Mouse (Mus musculus): ENCODE results near the gene Slc6a17. TPM values are rescaled to one million over a fixed set of nuclear protein-coding genes. Genes with fewer than 3 reads are reported as not detected.

Gene Slc6a17
- total RNA-seq, 2 experiments from 2014 or later, result 2.5 to 3.7 TPM

- DNase-seq, result peak; percentile 83
These were observed 51.2 kb downstream of the Slc6a17 start for GRCm38 (mm10) chr3:107466577-107466976.

GRCm38 (mm10) chr3:107462160-107462559, 55.7 kb downstream of the Slc6a17 start:
- peak; percentile 89 for DNase-seq

GRCm38 (mm10) chr3:107459773-107460431, 57.9 kb downstream of the Slc6a17 start:
- peak; percentile 41 for DNase-seq

DNA sequence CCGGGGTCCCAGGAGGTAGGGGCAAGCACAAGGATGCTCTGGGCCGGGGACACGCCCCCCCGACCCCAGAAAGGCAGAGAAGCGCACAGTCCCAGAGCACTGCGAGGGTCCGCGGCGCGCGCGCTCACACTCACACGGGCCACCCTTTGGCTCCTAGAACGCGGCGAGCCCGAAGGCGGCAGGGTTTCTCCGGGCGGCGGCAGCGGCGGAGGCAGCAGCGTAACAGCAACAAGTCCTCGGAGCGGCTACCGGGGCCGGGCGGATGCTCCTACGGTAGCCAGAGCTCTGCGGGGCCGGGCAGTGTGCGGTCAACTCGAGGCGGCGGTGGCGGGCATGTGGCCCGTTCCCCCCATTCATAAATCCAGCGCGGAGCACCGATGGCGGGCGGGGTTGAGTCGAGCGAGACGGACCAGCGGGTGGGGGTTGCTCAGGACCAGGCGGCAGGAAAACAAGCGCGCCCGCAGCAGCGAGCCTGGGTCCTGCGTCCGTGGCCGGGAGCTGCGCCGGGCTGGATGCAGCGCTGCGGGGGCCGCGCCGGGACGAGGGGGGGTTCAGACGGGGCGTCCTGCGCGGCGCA, 58.5 kb downstream of the Slc6a17 start, which contains the start of gene Kcnc4:
Gene Kcnc4 (minus strand): TSS at position 357 of the 577 bp plus-strand sequence.
- peak; percentile 41 for DNase-seq

DNA sequence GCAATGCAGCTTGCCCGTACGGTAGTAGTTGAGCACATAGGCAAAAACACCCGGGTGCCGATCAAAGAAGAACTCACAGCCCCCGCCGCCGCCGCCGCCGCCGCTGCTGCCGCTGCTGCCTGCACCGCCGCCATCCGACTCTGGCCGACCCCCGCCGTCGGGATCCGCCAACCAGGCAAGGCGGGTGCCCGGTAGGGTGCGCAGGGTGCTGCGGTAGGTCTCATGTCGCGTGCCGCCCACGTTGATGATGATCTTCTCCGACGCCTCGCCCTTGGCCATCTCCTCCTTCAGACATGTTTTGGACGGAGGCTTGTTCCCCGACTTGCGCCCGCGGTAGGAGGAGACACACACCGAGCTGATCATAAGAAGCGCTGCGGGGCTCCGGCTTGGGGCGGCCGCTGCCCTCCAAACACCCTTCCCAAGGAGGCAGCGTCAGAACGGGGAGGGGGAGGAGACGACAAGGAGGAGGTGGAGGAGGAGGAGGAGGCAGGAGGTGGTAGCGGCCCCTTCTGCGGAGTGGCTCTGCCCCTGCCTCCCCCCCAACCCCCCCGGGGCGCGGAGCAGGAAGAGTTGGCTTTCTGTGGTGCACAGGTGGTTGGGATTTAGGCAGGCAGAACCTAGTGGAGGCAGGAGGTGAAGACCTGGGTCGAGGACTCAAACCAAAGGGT, 59.2 kb downstream of the Slc6a17 start:
- DNase-seq, result peak; percentile 31

GRCm38 (mm10) chr3:107458104-107458503, 59.7 kb downstream of the Slc6a17 start:
- DNase-seq, result peak; percentile 24

DNA sequence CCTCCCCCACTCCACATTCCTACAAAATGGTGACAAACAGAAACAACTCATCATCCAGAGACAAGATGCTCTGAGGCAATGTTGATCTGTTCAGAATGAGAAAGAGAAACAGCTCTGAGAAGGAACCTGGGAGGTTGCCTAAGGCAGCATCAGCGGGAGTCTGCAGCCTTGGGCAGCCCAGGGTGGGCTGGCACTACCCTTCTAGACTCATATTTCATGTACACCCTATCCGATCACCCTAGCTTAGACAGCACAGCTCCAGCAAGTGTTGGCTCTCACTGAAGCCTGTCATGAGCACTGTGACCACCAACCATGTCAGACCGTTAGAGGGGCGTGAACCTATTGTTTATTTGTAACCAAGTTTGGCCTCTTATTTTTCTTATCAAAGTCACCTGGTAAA, 63.5 kb downstream of the Slc6a17 start:
- DNase-seq, result no peak

DNA sequence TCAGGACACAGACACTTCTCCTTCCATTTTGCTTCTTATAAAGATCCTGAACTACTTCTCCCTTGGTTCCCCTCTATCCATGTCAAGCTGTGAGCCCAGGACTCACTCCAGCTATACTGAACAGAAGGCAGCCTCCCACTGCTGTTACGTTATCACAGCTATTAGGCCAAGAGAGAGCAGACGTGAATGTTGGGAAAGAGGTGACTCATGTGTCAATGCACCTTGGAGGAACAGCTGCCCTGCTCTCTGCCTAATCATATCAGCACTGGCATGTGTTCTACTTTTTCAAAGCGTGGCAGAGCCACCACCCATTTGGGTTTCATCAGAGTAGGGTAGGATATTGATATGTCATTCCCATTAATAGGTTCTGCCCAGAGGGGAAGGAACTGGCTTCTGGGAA, 71.0 kb downstream of the Slc6a17 start:
- DNase-seq, result peak; percentile 40

- no peak for DNase-seq
These were observed 74.0 kb downstream of the Slc6a17 start for GRCm38 (mm10) chr3:107443866-107444265.

GRCm38 (mm10) chr3:107442191-107442590, 75.6 kb downstream of the Slc6a17 start:
- DNase-seq, result no peak

DNA sequence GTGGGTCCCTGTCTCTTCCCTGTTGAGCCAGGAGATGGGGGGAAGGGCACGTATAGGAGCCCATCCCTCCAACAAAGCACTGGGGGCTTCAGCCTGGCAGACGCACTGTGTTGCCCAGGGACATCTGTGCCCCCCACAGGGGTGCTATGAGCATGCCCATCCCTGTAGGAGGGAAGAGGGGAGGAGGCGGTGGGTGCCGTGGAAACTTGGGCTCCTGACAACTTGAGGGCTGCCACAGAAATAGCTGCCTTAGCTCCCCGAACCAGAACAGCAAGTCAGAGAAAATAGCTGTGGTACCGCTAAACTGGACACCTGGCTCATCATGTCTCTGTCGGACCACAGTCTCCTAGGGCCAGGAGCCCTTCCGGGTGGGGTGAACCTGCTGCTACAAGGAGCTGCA, 76.5 kb downstream of the Slc6a17 start:
- no peak for DNase-seq

DNA sequence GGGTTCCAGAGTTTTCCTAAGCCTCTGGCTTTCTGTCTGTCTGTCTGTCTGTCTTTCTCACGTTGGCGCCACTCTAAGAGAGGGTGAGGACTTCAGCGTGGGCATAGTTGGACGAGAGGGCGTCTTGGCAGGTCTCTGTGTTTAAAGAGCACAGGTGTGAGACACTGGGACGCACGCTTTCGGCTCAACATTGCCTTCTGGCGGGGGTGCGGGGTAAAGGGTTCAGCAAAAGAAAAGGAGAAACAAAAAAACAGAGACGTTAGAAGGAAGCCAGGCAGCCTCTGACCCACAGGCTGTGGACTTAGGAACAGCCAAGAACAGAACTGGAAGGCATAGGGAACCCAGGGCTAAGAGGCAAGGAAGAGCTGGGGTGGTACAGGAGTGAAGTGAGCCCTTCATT, 78.5 kb downstream of the Slc6a17 start:
- DNase-seq, result no peak

DNA sequence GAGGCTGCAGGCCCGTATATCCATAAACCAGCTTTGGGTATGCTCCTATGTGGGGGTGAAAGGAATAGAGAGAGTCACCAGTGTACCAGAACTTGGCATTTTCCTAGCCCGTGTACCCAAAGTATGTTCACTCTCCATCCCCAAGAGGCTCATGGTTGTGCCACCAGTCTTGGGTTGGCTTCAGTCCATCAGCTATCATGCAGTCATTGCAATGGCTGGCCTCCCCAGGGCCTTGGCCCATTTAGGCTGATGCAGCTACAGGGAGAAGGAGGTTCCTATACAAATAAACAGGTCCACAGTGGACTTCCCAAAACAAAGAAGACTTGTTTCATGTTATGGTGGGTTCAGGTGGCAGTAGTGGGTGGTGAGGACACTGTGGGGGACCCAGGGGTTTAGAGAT, 80.2 kb downstream of the Slc6a17 start:
- DNase-seq, result peak; percentile 76

- peak; percentile 54 for DNase-seq
These were observed 81.4 kb downstream of the Slc6a17 start for GRCm38 (mm10) chr3:107436434-107436833.

- peak; percentile 51 for DNase-seq
These were observed 84.2 kb downstream of the Slc6a17 start for GRCm38 (mm10) chr3:107433614-107434013.

DNA sequence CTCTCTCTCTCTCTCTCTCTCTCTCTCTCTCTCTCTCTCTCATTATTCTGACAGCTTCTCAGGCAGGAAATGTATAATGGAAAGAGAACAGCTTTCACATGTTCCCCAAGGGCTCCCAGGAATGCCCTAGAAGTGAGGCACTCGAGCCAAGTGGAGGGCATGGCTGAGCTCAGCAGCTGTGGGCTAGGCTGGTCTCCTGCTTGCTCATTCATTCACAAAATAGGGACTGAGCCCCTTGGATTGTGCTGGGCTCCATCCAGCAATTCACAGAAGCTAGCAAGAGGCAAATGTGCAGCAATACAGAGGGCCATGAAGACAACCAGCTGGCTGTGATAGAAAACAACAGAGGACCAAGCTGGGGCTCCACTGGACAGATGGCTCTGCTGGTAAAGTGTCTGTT, 86.5 kb downstream of the Slc6a17 start:
- no peak for DNase-seq

- no peak for DNase-seq
These were observed 93.4 kb downstream of the Slc6a17 start for GRCm38 (mm10) chr3:107424258-107425041.

DNA sequence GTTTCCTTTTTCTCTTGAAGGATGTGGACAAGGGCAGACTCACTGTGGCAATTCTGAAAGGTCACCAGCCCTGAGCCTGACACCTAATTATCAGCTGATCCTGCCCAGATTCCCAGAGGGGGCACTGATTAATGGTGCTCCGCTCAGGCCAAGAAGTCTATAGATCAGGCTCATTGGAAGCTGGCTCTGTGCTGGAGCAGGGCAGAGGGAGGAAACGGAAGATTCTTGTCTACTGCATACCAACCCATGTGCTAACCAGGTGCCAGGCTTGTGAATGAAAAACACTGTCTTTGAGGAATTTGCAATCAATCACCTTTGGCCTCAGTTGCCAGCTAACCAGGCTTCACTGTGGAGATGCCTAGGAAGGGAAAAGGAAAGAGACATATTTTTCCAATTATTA, 97.7 kb downstream of the Slc6a17 start:
- no peak for DNase-seq

Measured in adrenal gland, postnatal 10 days (tissue).